Mouse (Mus musculus) G1E (cell line): ENCODE measurements around the gene Arrb2.

Experiments used
- CTCF ChIP-seq: IDR thresholded peaks from 2 replicates; pipeline ENCODE4 v1.5.1; 2012; ENCODE audit warnings: low read depth, low read length, inconsistent platforms, mixed read lengths
- GATA1 ChIP-seq: IDR thresholded peaks from 2 replicates; pipeline ENCODE4 v1.6.1; 2012; ENCODE audit warnings: borderline replicate concordance, low read length, inconsistent platforms, mixed read lengths
- GATA2 ChIP-seq: IDR thresholded peaks from 2 replicates; pipeline ENCODE4 v1.6.1; 2012; ENCODE audit warnings: low read depth, low read length, inconsistent platforms, borderline replicate concordance
- TAL1 ChIP-seq: conservative IDR thresholded peaks from 2 replicates; pipeline ENCODE4 v1.6.1; 2012; ENCODE audit warnings: low read depth, low read length, inconsistent platforms, mixed read lengths

GRCm38 (mm10) chr11:70389421-70389820 lies 43.0 kb upstream of the Arrb2 start:
- TF ChIP-seq CTCF (no peak), GATA1 (no peak), GATA2 (no peak), TAL1 (no peak)
